Mouse (Mus musculus) kidney, postnatal 14 days (tissue): Measurements from ENCODE around the gene Coq2.

ENCODE experiments used
- DNase-seq: peaks from one replicate; pipeline ENCODE4 v3.0.0; 2022; ENCODE audit warnings: mixed read lengths

Gene Coq2

DNA sequence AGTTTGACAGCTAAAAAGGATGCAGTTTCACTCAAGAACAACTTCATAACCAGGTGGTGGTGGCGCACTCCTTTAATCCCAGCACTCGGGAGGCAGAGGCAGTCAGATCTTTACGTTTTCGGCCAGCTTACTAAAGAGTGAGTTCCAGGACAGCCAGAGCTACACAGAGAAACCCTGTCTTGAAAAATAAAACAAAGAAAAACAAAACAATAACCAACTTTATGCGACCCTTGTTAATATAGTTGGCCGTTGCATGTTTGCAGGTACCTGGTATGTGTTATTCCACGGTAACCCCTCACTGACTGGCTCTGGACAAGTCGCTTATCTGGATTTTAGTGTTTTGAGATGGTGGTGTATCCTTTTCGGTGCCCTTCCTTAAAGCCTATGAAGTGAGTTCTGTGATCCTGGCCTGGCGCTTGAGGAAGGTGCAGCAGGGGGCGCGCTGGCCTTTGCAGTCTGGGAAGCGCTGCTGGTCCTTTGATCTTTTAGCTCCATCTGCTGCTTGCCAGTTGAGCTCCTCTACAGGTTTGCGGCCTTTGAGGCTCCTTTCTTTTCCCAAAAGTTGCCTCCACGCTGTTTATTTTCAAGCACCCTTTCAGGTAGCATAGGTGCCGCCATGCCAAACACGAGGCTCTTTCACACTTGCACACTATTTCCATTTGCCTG is at the start of gene Coq2:
TSS of gene Coq2 (minus strand) at position 430 of the 666 bp plus-strand sequence.
- DNase-seq, result peak; percentile 92

DNA sequence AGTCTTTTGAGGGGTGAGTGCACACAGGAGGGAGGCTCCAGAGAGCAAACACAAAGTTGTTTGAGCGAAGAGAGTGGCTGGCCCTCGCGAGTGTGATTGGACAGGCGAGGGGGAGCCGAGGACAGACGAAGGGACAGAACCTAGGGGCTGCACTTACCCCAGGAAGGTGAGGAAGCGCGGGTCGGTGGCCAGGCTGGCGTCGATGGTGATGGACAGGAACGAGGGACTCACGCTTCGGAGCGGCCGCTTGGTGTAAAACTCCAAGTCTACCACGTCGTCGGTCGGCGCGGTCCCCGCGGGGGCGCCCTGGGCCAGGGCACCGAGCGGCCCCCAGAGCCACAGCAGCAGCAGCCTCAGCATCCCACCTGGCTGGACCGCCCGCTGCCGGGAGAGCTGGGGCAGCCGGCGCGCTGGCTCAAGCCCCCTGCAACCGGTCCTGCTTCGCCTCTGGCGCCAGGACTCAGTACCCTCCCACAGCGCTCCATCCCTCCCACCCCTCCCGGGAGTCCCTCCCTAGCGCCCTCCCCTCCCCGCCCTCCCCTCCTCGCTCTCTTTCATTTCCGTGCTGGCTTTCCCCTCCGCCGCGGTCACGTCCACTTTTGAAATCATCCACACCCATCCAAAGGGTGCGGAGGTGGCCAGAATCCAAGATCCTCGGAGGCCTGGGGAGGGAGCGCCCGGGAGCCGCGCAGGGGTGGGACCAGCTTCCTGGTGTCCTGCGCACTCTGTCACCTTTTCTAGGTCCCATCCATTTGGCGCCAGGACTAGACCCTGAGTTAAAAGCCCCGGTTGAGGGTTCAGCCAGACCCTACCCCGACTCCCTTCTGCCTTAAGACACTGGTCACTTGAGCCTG is 44.5 kb upstream of the Coq2 start, which contains the start of gene Hpse:
TSS of gene Hpse (minus strand) at position 482 of the 854 bp plus-strand sequence.
- DNase-seq, result peak; percentile 45

DNA sequence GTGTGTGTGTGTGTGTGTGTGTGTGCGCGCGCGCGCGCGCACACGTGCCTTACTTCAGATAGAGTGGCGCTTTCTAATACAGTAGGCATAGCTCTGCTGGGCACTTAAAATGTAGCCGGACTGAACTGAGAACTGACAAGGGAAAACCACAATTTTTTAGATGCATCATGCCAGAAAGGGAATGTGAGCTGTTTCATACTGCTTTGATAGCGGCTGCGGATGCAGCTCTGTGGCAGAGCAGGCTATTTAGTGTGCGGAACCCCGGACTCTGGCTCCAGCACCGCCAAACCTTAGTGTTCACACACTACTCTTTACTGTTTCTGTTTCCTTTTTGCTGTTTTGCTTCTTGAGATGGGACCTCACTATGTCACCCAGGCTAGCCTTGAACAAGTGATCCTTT is 41.8 kb upstream of the Coq2 start:
- no peak for DNase-seq

DNA sequence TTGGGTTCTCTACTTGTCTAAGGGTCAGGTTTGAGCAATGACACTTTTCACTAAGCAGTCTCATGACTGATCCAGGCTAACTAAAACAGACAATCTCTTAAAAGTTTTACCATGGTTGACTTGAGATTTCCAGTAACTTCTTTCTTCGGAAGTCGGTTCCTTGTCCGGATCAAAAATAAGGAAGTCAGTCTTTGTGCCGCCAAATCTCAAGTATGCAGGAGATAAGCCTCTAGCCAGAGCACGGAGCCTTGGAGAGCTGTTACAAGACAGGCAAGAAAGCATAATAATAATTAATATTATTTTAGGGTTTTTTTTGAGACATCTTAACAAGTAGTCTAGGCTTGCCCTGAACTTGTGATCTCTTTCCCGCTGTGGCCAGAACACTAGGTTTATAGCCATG is 36.3 kb upstream of the Coq2 start:
- DNase-seq, result no peak

DNA sequence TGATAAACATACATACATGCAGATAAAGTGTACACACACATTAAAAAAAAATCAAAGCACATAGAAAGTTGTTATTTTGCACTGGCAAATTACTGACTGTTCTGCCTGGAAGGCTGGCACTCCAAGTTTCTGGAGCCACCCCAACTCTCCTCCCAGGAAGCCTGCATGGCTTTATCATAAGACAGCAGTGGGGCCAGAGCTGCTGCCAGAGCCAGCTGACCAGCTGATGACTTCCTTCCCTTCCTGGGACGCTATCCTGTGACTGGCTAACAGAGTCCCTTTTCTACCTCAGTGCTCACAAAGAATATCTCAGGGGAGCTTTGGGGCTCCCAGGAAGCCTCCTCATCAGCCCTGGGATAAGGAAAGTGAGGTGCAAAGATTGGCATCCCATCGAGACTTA is 35.1 kb upstream of the Coq2 start:
- DNase-seq, result no peak

DNA sequence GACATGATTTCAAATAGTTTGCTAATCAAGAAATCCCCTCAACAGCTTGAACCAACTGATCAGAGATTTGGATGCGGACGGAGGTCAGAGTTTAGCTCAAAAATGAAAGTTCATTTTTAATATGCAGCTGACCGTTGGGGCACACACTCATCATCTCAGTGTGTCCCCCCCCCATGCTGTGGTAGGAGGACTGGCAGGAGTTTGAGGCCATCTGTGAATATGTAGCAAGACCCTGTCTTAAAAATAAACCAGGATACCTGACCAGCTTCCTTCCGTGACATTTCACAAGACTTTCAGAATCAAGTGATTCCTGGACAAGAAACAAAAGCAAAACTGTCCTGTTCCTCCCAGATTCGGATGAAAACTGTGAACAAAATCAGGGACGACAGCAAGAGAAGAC is 34.1 kb upstream of the Coq2 start:
- DNase-seq, result no peak

DNA sequence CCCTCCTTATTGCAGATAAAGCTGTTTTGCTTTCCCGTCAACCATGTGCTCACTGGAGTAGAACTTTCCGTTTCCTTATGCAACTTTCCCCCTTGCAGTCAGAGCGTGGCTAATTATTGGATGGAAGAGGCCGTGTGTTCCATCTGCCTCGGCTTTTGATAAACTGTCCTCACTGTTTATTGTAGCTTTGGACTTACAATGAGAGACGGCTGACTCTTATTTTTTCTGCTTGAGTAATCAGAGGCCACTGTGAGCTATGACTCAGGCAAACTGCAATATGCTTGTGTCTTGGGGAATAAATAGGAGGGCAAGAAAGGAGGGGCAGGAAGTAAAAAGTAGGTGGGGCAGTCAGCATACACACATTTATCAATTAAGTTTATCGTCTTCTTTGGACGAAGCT is 31.7 kb upstream of the Coq2 start:
- DNase-seq, result no peak

DNA sequence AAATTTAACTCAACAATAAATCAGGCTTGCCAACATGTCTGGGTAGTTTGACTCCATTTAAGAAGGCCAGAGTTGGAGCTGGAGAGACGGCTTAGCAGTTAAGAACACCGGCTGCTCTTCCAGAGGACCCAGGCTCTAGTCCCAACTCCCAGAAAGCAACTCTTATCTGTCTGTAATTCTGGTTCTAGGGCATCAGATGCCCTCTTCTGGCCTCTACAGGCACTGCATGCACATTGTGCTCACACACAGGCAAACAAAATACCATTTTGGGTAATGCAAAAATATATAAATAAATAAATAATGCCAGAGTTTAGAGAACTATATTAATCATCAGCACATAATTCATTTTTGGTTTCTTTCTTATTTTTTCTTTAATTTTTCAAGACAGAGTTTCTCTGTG is 29.3 kb upstream of the Coq2 start:
- no peak for DNase-seq

DNA sequence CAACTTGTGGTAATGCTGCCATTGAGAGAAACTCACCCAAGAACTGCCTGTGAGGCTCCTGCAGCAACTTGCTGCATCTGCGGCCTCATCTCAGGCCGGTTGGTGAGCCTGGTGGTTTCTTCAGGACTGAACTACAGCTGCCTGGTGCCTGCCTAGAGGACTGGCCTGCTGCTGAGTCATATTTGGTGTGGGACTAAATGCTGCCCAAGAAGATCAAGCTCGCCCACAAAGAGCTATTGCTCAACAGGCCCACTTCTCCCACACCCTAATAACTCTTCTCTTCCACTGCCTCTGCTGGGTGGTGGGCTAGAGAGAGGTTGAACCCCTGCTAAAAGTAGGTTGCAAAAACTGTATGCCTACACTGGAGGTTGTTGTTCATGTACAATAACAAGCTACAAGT is 27.4 kb upstream of the Coq2 start:
- DNase-seq, result no peak

DNA sequence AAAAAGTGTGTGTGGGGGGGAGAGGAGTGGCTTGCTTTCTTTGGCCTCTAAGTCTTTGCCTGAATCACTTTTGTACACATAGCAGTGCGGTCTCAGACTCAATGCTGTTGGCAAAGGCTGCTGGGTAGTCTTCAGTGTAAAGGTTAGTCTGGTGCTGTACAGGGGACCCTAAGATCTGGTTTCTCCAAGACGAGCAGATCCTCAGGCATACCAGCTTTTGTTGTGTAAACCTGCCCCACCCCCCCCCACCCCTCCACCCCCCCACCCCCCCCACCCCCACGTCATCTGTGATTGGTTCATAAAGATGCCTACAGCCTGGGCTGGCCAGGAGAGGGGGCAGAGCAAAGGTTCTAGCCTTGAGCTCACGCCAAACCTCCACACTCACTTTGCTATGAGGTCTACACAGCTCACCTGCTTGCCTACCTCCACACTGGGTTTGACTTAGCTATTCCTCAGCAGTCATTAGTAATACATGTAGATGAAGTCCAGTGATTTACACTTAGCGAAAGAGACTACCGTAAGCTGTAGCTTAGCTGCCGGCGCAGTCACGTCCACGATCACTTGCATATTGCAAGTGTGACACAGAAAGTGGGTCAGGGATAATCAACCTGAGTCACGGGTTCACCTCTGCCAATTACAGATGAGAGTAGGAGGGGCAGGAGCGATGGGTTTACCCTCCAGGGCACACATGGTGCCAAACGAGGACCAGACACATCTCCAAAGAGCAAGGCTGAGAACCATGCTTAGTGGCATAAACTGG is 26.1 kb upstream of the Coq2 start:
- DNase-seq, result no peak

DNA sequence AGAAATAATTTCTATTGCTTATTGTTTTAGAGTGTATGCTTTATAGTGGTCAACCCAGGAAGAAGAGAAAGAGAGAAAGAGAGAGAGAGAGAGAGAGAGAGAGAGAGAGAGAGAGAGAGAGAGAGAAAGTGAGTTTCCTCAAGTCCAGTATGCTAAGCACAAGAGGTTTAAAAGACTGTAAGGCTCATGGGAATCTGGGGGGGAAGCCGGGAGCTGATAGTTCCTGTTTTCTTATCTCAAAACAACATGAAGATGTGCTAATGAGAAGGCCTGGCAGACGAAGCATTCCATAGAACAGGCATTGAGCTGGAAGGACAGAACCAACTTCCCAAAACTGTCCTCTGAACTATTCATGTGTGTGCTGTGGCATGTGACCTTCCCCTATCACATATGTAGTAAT is 22.9 kb upstream of the Coq2 start:
- DNase-seq, result no peak

DNA sequence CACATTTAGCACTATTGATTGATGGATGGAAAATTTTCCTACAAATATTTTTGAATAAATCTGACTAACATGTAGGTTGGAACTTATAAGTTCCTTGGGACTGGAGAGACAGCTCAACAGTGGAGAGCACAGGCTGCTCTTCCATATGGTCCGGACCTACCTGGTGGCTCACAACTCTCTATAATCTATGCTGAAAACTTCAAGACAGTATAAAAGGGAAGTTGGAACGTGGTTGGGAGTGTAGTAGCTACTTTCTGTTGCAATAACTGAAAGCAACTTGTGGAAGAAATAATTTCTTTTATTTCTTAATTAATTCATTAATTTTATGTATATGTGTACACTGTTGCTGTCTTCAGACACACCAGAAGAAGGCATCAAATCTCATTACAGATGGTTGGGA is 22.5 kb upstream of the Coq2 start:
- no peak for DNase-seq

DNA sequence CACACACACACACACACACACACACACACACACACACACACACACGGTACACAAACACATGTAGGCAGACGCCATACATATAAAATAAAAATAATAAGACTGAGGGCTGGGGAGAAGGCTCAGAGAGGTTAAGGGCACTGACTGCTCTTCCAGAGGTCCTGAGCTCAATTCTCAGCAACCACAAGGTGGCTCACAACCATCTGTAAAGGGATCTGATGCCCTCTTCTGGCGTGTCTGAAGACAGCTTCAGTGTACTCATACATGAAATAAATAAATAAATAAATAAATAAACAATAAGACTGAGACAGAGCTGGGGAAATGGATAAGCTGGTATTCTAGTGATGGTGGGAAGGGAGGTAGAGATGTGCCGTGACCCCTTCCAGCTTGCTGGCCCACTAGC is 10.7 kb upstream of the Coq2 start:
- no peak for DNase-seq

DNA sequence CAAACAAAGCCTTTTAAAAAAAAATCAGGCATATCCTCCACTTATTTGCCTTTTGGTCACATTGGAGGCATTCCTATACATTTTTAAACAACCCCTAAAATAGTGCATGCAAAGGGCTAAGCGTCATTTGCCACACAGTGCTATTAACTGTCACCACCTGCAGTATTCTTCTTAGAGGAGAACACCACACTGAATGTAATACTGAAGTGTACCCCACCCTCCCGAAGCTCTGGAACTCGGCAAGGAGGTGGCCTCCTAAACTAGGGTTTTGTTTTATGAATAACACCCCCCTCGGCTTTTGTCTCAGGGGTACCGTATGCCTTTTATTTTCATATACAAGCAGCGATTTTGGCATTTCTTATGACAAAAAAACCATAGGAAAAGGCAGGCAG is 5.6 kb upstream of the Coq2 start:
- no peak for DNase-seq

DNA sequence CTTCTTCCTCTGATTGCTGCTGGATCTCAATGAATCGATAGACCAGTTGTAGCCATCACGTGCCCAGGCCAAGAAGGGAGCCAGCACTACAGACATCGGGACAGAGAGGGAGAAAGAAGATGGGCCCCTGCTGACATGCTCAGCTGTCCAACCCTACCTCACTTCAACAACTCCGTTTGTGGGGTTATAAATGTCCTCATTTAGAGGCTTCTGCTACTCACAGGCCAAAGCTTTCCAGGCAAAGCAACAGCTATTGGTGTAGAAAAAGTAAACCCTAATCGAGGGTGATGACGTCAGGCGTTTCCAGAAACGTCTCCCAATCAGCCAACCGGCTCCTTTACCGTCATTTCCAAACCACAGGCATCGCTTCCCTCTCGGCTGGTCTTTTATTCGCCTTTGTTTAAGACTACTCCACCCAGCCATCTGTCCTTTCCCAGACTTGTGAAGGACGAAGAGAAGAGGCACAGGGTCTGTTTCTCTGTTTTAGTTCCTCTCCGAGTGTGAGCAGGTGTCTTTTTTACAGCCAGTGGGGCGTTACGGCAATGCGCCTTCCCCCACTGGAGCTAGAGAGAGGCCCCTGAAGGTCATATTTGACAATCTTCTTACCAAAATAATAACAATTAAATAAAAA is 5.1 kb upstream of the Coq2 start:
- no peak for DNase-seq

DNA sequence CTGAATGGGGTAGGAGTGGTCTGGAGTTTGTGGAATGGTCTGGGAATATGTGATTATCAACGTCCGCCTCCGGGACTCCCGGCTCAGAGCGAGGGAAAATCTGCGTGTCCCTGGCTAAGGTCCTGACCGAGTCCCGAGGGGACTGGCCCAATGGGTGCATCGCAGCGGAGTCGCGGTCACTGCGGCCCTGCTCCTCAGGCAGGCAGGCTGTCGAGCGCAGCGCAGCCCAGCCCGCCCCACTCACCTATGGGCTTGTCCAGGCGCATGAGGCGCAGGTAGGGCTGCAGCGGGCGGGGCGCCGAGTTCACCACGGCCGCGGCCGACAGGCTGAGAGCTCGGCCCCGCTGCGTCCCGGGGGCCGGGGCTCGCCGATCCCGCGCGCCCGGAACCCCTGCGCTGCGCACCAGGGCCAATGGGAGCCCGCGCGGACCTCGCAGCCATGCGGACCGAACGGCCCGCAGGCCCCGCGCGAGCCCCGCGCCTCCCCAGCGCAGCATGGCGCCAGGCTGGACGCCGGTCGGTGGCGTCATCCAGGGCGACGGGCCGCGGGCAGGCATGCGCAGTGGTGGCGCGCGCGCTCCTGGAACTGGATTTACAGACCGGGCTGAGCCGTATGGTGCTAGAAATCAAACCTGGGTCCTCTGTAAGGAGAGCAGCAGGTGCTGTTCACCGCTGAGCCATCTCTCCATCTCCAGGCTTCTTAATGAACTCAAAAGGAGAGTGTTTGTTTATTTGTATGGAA is 1.0 kb downstream of the Coq2 start:
- DNase-seq, result peak; percentile 94

DNA sequence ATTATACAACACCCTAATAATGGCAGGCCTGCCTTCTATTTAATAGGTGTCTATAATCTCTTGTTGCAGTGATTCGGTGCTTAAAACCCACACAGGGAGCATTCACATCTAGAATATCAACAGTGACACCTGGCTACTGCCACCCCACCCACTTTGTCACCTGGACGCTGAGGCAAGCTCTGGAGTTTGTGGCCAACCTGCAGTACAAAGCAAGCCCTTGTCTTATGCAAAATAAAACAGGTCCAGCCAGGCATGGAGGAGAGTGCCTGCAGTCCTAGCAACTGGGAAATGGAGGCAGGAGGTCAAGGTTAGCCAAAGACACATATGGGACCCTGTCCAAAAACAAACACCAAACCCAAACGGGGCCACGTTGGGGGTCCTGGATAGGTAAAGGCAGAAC is 2.5 kb downstream of the Coq2 start:
- no peak for DNase-seq

DNA sequence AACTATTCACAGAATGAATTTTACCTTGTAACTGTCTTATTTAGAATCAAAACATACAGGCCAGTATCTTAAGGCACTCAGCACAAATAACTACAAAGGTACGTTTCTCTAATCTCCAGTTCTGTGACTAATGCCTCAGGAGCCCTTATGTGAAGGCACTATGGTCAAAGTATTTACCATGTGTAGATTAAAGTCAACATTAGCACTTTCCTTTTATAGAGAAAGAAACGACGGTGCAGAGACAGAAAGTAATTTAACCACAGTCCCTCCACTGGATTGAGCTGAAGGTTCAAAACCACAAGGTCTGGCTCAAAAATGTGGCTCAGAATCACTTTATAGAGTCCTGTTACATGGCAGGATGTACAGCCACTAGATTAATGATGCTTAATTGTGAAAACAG is 3.0 kb downstream of the Coq2 start:
- DNase-seq, result no peak

DNA sequence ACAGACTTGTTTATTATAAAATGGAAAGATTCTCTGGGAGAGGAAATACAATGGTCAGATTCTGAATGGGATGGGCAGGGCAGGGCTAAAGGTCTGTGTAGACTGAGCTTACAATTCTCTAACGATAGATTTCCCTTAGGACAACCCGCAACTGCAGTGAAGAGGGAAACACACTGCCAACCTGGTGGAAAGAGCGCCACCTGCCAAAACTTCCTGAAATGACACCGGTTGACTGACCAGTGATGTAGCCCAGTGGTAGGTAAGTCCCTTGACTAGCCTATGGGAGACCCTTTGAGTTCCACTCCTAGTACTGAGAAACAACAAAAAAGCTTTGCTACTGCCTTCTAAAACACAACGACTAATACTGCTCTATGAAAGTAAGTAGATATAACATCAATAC is 3.5 kb downstream of the Coq2 start:
- DNase-seq, result peak; percentile 50

DNA sequence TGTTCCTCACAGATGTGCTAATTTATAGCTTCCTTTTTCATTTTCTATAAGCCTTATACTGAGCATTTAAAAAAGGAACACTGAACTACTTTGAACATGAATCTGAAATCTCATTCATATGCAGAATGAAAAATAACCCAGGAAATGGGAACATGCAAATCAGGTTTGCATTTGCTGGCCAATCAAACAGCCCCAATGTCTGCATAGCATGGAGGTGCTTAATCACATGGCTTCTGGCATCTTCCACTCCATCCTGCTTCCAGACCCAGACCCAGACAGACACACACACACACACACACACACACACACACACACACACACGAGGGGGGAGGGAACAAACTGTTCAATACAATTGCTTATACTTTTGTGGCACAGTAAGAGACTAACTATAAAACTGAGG is 8.0 kb downstream of the Coq2 start:
- DNase-seq, result no peak

DNA sequence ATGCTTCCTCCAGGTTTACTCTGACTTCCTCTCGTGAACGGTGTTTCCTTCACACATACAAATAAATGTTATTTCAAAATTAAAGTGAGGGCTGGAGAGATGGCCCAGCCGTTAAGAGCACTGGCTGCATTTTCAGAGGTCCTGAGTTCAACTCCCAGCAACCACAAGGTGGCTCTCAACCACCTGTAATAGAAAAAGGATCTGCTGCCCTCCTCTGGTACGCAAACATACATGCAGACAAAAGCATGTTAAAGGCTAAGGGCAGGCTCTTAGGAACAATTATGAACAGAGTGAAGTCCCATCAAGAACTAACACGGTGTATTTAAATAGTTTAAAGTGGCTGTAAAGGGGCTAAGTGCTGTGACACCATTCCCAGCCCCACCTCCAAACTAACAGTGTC is 11.1 kb downstream of the Coq2 start:
- DNase-seq, result peak; percentile 62

DNA sequence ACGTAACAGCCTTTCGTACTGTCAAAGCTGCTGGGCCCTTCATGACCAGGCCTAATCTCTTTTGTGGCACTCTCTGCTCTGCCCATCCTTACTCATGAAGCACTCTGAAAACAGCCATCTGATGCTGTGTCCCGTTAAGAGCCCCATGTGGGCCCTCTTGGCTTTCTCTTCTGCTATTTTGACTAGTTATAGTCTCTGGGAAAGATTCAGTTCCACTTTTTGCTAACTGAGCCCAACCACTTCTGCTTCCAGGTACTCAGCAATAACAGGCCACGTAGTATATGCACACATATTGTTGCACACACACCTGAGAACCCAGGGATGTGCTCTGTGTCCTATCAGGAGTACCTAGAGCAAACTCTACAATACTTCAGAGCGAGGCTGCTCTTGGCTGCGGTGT is 11.9 kb downstream of the Coq2 start:
- DNase-seq, result no peak

DNA sequence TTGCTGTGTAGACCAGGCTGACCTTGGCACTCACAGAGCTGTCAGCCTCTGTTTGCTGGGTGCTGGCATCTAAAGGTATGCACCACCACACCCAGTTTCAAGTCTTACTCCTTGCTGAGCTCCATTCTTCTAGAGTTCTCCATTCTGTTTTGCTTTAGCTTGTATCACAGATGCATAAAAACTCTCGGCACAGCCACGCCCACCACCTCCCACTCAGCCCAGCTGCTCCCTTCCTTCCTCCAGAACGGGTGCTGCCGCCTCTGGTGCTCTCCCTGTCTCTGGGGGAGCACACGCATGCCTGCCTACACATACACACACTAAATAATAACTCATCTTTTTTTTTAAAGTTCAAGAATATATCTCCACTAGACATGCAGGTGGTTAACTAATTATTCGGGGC is 16.5 kb downstream of the Coq2 start:
- DNase-seq, result no peak
